Mouse (Mus musculus): ENCODE data around the gene Cdc20b. TPM values are rescaled to one million over a fixed set of nuclear protein-coding genes. Genes with fewer than 3 reads are reported as not detected.

Cdc20b gene
- polyA plus RNA-seq, 1 experiment from 2014 or later = not detected

DNA sequence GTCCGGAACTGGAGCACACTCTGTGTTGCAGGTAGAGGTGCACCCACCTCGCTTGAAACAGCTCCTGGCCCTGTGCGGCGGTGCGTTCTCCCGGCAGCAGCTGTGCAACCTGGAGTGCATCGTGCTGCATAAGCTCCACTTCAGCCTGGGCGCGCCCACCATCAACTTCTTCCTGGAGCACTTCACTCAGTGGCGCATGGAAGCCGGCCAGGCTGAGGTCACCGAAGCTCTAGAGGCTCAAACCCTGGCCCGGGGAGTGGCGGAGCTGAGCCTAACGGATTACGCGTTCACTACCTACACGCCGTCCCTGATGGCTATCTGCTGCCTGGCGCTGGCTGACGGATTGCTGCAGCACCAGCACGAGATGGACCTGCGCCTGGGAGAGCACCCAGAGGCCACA is 45.4 kb upstream of the Cdc20b start:
- peak; percentile 25 for DNase-seq (ENCODE audit: low spot score)
- H3K9ac ChIP-seq (ENCODE audit: low read depth, low read length) = no peak overlapping the region
- H3K4me1 ChIP-seq (replicated peaks; ENCODE audit: insufficient read depth, low read length) = peaks cover 27% of the 10 kb centered on the region

DNA sequence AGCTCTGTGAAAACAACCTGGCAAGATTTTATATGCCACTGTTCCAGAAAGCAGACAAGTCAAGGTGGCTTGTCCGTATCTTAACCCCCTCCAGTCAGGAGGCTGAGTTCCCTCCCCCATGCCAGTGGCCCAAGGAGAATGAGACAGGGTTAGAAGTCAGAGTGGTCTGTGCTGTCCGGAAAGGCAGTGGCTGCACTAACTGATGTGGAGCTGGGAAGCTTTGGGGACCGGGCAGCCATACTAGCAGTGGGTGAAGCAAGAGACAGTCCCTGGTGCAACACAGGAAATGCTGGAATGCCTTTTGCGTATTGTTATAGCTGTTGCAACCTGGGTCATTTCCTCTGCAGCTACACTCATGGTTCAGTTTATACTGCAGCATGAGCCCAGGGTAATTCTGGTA is 44.6 kb upstream of the Cdc20b start:
- no peak overlapping the region for H3K9ac ChIP-seq (ENCODE audit: low read depth, low read length)
- peaks cover 79% of the 10 kb centered on the region for H3K27me3 ChIP-seq (ENCODE audit: insufficient read depth, low read length)
- H3K4me1 ChIP-seq (replicated peaks; ENCODE audit: insufficient read depth, low read length) = peaks cover 27% of the 10 kb centered on the region
- H3K27ac ChIP-seq = no peak overlapping the region
- DNase-seq (ENCODE audit: low spot score) (peak; percentile 42), ATAC-seq (replicated peaks; ENCODE audit: low FRiP score, low read depth) (no peak)
- H3K9me3 ChIP-seq (replicated peaks; ENCODE audit: low read length) = no peaks in the 10 kb centered on the region
- H3K4me2 ChIP-seq (ENCODE audit: low read length) = no peak overlapping the region
- 9% methylated on average over 4 of the region's 4 CpGs for WGBS
- TF ChIP-seq CTCF (IDR thresholded peaks at IDR 0.05; ENCODE audit: low read depth) = no peak
- no peak overlapping the region for H3K4me3 ChIP-seq (replicated peaks; ENCODE audit: low read depth, low read length)
- no peaks in the 10 kb centered on the region for H3K36me3 ChIP-seq (ENCODE audit: insufficient read depth, low read length)

More for the DNA sequence above, 45.4 kb upstream of the Cdc20b start:
- no peak for ATAC-seq (replicated peaks; ENCODE audit: low FRiP score, low read depth)
- Histone ChIP-seq H3K4me3 (replicated peaks; ENCODE audit: low read depth, low read length) (0 out of 2 replicates have a peak overlapping the region, but pooled peaks have one; percentile 5), H3K4me2 (ENCODE audit: low read length) (peak overlapping the region; percentile 99), H3K36me3 (ENCODE audit: insufficient read depth, low read length) (no peaks in the 10 kb centered on the region), H3K9me3 (replicated peaks; ENCODE audit: low read length) (no peaks in the 10 kb centered on the region), H3K27me3 (ENCODE audit: insufficient read depth, low read length) (peaks cover 72% of the 10 kb centered on the region), H3K27ac (no peak overlapping the region)
- 1% methylated on average over 23 of the region's 23 CpGs for WGBS
- no peak for TF ChIP-seq CTCF (IDR thresholded peaks at IDR 0.05; ENCODE audit: low read depth)

DNA sequence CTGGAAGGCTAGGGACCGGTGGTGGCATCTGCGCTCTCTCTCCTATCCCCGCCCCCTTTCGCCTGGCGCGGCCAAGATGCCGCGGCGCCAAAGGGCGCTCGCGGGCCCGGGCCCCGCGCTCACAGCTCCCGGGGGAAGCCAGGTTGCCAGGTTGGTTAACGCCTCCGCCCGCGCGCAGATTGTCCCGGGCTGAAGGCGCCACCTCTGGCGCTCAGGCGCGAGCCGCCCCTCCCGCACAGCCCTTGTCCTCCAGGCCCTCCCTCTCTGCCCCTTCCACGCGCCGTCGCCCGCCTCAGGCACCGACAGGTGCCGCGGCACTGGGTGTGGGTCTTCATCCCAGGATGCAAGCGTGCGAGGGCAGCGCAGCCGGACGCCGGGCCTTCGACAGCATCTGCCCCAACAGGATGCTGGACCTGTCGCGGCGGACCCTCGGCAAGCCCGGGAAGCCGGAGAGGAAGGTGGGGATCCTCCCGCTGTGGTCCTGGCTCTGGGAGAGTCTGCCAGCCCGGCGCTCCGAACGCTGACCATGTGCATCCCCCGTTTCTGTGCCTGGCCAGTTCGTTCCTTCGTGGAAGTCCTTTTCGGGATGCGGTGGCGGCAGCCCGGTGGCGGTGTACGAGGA is 41.3 kb upstream of the Cdc20b start, which contains the start of gene Mcidas:
Gene Mcidas, plus strand, starts transcription at position 315 of the 622 bp plus-strand sequence.
- Histone ChIP-seq H3K4me3 (replicated peaks; ENCODE audit: low read depth, low read length) (peak within 1 kb of the TSS; percentile 36), H3K27me3 (ENCODE audit: insufficient read depth, low read length) (peaks cover 81% of the 10 kb centered on the region), H3K9me3 (replicated peaks; ENCODE audit: low read length) (no peaks in the 10 kb centered on the region), H3K4me1 (replicated peaks; ENCODE audit: insufficient read depth, low read length) (peaks cover 28% of the 10 kb centered on the region), H3K4me2 (ENCODE audit: low read length) (peak within 1 kb of the TSS; percentile 56), H3K9ac (ENCODE audit: low read depth, low read length) (no peak within 1 kb of the TSS), H3K36me3 (ENCODE audit: insufficient read depth, low read length) (no peaks in the 10 kb centered on the region), H3K27ac (no peak within 1 kb of the TSS)
- WGBS = under 1% methylated on average over 45 of the region's 63 CpGs
- no peak for TF ChIP-seq CTCF (IDR thresholded peaks at IDR 0.05; ENCODE audit: low read depth)
- DNase-seq (ENCODE audit: low spot score) (peak; percentile 9), ATAC-seq (replicated peaks; ENCODE audit: low FRiP score, low read depth) (peak; percentile 50)

DNA sequence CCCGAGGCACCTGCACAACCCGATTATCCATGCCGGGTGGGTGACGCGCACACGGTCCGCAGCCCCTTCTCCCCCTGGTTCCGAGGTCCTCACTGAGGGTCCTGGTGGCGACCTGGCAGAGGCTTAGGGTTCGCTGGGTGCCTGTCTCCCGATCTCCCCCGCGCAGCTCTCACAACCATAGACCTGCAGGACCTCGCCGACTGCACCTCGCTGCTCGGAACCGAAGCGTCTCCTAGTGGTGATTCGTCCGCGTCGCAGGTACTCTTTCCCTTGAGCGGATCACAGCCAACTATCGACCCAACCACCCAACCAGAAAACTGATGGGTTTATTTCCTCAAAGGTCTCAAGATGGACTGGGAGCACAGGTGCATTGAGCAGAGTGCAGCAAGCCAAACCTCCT is 40.7 kb upstream of the Cdc20b start:
- Histone ChIP-seq H3K4me3 (replicated peaks; ENCODE audit: low read depth, low read length) (peak overlapping the region; percentile 36), H3K36me3 (ENCODE audit: insufficient read depth, low read length) (no peaks in the 10 kb centered on the region), H3K4me2 (ENCODE audit: low read length) (peak overlapping the region; percentile 56), H3K9me3 (replicated peaks; ENCODE audit: low read length) (no peaks in the 10 kb centered on the region), H3K9ac (ENCODE audit: low read depth, low read length) (no peak overlapping the region), H3K4me1 (replicated peaks; ENCODE audit: insufficient read depth, low read length) (peaks cover 27% of the 10 kb centered on the region), H3K27me3 (ENCODE audit: insufficient read depth, low read length) (peaks cover 80% of the 10 kb centered on the region), H3K27ac (no peak overlapping the region)
- DNase-seq (ENCODE audit: low spot score) = peak; percentile 74
- under 1% methylated on average over 25 of the region's 25 CpGs for WGBS
- peak; percentile 37 for ATAC-seq (replicated peaks; ENCODE audit: low FRiP score, low read depth)
- peak; percentile 73 for TF ChIP-seq CTCF (IDR thresholded peaks at IDR 0.05; ENCODE audit: low read depth)

DNA sequence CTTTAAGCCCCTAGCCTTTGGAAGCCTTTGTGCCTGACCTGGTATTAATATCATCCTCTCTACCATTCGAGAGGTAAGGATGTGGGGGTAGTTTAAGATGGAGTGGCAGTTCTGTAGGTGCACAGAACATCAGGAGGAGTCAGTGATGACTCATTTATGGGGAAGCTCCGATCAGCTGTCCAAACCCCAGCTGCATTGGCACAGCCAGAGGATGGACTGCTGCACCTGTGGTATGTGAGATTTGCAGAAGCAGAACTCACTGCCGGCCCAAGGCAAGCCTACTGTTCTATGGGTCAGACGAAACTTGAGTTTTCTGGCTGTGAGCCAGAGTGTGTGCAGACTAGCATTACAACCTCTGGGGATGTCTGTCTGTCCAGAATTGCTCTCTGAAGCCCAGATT is 38.5 kb upstream of the Cdc20b start:
- TF ChIP-seq CTCF (IDR thresholded peaks at IDR 0.05; ENCODE audit: low read depth) = no peak
- Histone ChIP-seq H3K4me3 (replicated peaks; ENCODE audit: low read depth, low read length) (no peak overlapping the region), H3K9me3 (replicated peaks; ENCODE audit: low read length) (no peaks in the 10 kb centered on the region), H3K27me3 (ENCODE audit: insufficient read depth, low read length) (peaks cover 71% of the 10 kb centered on the region), H3K4me1 (replicated peaks; ENCODE audit: insufficient read depth, low read length) (peaks cover 18% of the 10 kb centered on the region; the same call in 1 of the 2 replicates), H3K9ac (ENCODE audit: low read depth, low read length) (no peak overlapping the region), H3K4me2 (ENCODE audit: low read length) (no peak overlapping the region), H3K36me3 (ENCODE audit: insufficient read depth, low read length) (no peaks in the 10 kb centered on the region), H3K27ac (no peak overlapping the region)
- WGBS = 34% methylated on average over 4 of the region's 4 CpGs
- no peak for DNase-seq (ENCODE audit: low spot score)
- no peak for ATAC-seq (replicated peaks; ENCODE audit: low FRiP score, low read depth)

DNA sequence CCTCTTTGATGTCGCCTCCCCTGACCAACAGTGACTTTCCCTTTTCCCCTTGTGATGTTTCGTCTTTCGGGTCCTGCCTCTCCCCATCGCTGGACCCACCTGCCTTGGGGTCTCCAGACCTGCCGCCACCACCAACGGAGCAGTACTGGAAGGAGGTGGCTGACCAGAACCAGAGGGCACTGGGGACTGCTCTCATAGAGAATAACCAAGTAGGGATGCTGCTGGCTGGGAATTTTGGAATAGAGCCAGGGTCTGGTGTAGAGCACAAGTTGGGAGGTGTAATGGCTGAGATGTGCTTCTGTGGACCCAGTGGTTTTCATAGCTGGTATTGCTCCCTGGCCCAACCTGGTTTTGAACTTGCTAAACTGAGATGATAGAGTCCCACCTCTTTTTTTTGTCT is 37.5 kb upstream of the Cdc20b start:
- no peak overlapping the region for H3K4me2 ChIP-seq (ENCODE audit: low read length)
- no peak overlapping the region for H3K9ac ChIP-seq (ENCODE audit: low read depth, low read length)
- H3K4me1 ChIP-seq (replicated peaks; ENCODE audit: insufficient read depth, low read length) = peaks cover 18% of the 10 kb centered on the region; the same call in 1 of the 2 replicates
- 75% methylated on average over 6 of the region's 6 CpGs for WGBS
- ATAC-seq (replicated peaks; ENCODE audit: low FRiP score, low read depth) (no peak), DNase-seq (ENCODE audit: low spot score) (no peak)
- H3K27me3 ChIP-seq (ENCODE audit: insufficient read depth, low read length) = peaks cover 66% of the 10 kb centered on the region
- no peaks in the 10 kb centered on the region for H3K36me3 ChIP-seq (ENCODE audit: insufficient read depth, low read length)
- no peak overlapping the region for H3K27ac ChIP-seq
- H3K9me3 ChIP-seq (replicated peaks; ENCODE audit: low read length) = no peaks in the 10 kb centered on the region
- H3K4me3 ChIP-seq (replicated peaks; ENCODE audit: low read depth, low read length) = no peak overlapping the region
- no peak for TF ChIP-seq CTCF (IDR thresholded peaks at IDR 0.05; ENCODE audit: low read depth)

All from kidney, postnatal 0 days (tissue).